Mouse (Mus musculus) olfactory bulb, adult 2 months (tissue): Measurements from ENCODE around the gene Gm26727. TPM values are rescaled to one million over a fixed set of nuclear protein-coding genes. Genes with fewer than 3 reads are reported as not detected.
"Not testable (repeated sequence)": the region's sequence is repeated elsewhere in the genome, so short reads cannot be mapped to it uniquely, and the experiment has no call there.

Source experiments
- H3K27ac ChIP-seq: fragments of 200-500 bp; 2 replicates; pipeline ENCODE4 v1.5.1; 2012; ENCODE audit warnings: low read depth, low read length; ENCODE audit not compliant: insufficient read depth
- H3K4me1 ChIP-seq: fragments of 200-500 bp; 2 replicates; pipeline ENCODE4 v1.6.1; 2012; ENCODE audit warnings: low read length; ENCODE audit not compliant: control insufficient read depth, insufficient read depth
- H3K4me3 ChIP-seq: fragments of 200-500 bp; 2 replicates; pipeline ENCODE4 v1.5.1; 2012; ENCODE audit warnings: mild to moderate bottlenecking, low read depth, low read length, moderate library complexity; ENCODE audit not compliant: insufficient read depth
- CTCF ChIP-seq: fragments of 200-500 bp; IDR thresholded peaks from 2 replicates; pipeline ENCODE4 v1.5.1; 2012; ENCODE audit warnings: low read depth, mild to moderate bottlenecking, low read length, moderate library complexity; ENCODE audit not compliant: insufficient read depth
- POLR2A ChIP-seq: fragments of 200-500 bp; IDR thresholded peaks from 2 replicates; pipeline ENCODE4 v1.6.1; 2012; ENCODE audit warnings: mild to moderate bottlenecking, low read depth, low read length, moderate library complexity; ENCODE audit not compliant: insufficient read depth
- WGBS: fragments of 180-500 bp; shearing (Covaris S2); methylation state at CpG from one replicate; pipeline ENCODE4 v1.1.7; 2018; 5-methylcytosine and 5-hydroxymethylcytosine counted together
- polyA plus RNA-seq: library from polyadenylated mRNA; stranded (reverse); fragments of >200 nt; gene quantifications from 2 replicates; pipeline ENCODE4 v1.2.4, GENCODE M21; 2012; ENCODE audit warnings: low replicate concordance; ENCODE audit not compliant: missing spikeins, insufficient read depth, insufficient read length

Gm26727 gene
- polyA plus RNA-seq, 1 experiment, result not detected

DNA sequence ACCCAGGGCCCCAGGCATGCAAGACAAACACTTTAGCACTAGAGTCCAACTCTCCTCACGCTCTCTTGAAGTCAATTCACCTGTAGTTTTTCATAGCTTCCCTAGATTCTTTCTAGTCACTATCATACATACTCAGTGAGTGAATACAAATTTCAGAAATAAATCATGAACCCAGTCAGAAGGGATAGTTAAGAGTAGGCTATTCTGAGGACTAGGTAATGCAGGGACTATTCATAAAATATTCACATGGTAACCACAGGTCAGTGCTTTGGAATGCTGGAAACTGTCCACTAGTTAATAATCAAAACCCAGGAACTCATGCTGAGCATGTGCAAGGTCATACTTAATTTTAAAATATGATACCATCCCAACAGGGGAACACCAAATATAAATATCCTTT is 10.2 kb downstream of the Gm26727 start:
- whole genome bisulfite sequencing, result 94% methylated on average over 1 of the region's 1 CpGs
- Histone ChIP-seq H3K4me3 (no peak overlapping the region), H3K4me1 (no peaks in the 10 kb centered on the region), H3K27ac (no peak overlapping the region)
- TF ChIP-seq POLR2A, result no peak
- no peak for TF ChIP-seq CTCF

DNA sequence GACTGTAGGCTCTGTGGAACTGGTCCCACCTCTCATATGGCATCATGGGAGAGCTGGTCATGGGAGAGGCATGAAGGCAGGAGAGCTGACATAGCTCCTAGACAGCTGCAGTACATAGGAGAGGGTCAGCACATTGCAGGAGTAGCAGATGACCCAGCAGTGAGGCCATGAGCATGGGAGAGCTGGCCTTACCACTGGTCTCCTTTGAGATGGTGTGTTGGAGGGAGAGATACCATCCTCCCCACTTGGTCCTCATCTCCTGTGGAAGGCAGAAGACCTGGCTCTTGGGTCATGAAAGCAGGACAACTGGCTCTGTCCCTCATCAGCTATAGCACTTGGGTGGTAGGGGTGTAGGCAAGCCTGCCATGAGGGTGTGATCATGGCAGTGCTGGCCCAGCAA is 12.1 kb downstream of the Gm26727 start:
- no peaks in the 10 kb centered on the region for H3K4me1 ChIP-seq
- no peak for TF ChIP-seq CTCF
- no peak for TF ChIP-seq POLR2A
- H3K4me3 ChIP-seq, result no peak overlapping the region
- no peak overlapping the region for H3K27ac ChIP-seq

DNA sequence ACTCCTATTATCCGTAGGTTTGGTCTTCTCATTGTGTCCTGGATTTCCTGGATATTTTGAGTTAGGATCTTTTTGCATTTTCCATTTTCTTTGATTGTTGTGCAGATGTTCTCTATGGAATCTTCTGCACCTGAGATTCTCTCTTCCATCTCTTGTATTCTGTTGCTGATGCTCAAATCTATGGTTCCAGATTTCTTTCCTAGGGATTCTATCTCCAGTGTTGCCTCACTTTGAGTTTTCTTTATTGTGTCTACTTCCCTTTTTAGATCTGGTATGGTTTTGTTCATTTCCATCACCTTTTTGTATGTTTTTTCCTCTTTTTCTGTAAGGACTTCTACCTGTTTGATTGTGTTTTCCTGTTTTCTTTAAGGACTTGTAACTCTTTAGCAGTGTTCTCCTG is 19.6 kb downstream of the Gm26727 start, which contains the start of gene Gm21830:
Gene Gm21830 (plus strand): TSS at position 301 of the 400 bp plus-strand sequence.
- not testable (repeated sequence) for H3K27ac ChIP-seq, H3K4me1 ChIP-seq, H3K4me3 ChIP-seq
- no CpG with 5 or more reads among the region's 1 CpGs for WGBS

Other genes with a start within 250 kb of the Gm26727 start
- not detected in 2 replicates for gene Gm21830, start 19.5 kb downstream of the Gm26727 start, polyA plus RNA-seq
- not detected in 2 replicates for gene Xirp2, start 12.8 kb upstream of the Gm26727 start, polyA plus RNA-seq
- not detected in 2 replicates for gene B3galt1, start 132.7 kb upstream of the Gm26727 start, polyA plus RNA-seq